Mouse (Mus musculus): ENCODE data around the gene Ly9.

Ly9 gene

DNA sequence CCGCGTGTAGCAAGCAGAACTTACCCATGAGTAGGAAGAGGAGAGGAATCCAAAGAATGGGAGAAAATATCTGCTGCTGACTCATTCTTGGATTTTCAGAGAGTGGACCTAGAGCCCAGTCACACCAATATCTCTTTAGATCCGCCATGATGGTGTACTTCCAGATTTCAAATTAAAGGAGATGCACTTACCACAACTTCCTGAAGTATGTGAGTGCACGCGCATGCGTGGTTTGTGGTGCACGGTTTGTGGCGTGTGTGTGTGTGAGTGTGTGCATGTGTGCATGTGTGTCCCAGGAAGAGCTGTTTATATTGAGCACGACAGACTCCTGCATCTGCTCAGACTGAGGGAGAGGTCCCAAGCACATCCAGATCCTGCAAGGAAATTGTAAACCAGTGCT, at the start of gene Ly9:
Gene Ly9, minus strand, starts transcription at position 235 of the 400 bp plus-strand sequence.
- DNase-seq (ENCODE audit: low spot score), result no peak

DNA sequence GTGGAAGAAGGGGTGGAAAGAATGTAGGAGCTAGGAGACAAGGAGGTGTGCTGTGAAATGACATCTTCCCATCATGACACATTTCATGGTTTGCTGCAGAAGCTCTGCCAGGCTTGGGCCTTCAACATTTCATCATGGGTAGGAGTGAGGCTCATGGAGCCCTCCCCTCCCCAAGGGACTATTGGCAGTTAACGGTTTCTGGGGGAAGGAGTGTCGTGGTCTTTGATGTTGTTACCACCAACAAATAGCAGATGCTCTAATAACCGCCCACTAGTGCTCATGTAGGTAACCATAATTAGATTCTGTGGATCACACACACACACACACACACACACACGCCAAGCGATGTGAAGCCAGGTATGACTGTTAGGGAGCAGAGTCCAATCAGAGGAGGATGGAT, 45.5 kb upstream of the Ly9 start, which contains the start of gene Slamf7:
Gene Slamf7, minus strand, starts transcription at position 302 of the 400 bp plus-strand sequence.
- no peak for DNase-seq (ENCODE audit: low spot score)

DNA sequence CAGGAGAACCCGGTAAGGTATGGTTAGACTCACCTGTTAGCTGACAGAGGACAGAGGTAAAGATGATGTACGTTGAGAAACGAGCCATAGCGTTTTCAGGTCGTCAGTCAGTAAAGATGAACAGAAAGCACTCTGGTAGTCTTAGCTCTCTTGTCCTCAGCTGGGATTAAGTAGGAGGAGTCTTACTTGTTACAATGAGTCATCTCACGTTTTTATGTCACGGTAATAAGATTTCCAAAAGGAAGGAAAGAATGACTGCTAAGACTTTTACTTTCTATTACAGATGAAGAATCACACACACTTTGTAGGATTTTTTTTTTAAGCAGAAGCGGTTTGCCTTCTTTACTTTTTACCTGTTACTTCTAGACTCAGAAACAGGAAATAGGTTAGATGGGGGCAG, 41.6 kb upstream of the Ly9 start:
- DNase-seq (ENCODE audit: low spot score), result no peak

DNA sequence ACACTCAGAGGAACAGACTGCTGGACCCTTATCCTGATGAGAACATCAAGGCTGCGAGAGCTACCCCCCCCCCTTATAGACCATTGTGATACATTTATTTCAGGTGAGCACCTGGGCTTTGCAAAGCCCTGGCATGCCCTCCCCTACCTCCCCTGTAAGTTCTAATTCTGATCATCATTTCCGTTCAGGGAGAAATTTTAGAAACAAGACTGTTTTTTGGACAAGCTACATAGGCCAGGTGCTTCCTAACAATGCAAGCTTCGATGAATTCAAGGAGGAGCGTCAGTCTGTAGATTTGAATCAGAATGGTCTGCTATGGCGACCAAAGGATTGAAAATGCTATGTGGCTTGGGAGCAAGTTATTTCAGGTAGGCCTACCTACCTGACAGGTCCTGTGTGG, 40.5 kb upstream of the Ly9 start:
- no peak for DNase-seq (ENCODE audit: low spot score)

DNA sequence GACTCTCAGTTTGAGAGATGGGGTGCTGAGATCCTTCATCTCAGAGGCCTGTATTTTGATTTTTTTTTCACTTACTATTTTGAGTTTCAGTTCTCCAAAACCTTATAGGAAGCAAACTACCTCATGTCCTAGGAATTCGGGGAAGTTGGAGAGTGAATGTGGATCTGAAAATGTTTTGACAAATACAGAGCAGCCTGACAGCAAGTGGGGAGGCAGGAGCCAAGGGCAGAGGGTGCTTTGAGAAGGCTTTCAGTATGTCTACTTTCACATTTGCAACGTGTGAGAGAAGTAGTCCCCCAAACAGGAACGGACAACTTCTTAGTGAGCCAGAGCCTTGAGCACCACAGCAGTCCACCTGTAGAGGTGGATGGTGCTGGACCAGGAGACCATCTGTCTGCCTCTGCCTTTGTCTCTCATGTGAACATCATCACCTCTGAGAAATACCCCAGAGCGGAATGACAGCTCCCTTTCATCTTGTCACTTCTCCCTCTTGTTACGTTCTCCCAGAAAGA, 39.3 kb upstream of the Ly9 start:
- DNase-seq (ENCODE audit: low spot score), result no peak

DNA sequence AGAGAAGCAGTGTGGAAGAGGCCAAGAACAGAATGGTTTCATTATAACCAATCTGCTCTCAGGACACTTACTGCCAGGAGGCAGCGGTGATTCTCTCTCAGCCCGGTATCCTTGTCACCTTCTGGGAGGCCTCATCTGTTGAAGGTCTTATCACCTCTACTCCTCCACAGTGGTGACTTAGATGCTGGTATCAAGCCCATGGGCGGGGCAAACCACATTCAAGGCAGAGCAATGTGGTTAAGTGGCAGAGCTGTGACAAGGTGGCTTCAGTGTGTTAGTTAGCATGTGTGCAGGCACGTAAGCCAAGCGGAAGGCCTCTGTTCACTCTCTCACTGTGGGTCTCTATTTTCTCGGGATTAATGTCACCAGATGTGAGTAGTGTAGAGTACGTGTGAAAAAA, 36.4 kb upstream of the Ly9 start:
- DNase-seq (ENCODE audit: low spot score), result no peak

DNA sequence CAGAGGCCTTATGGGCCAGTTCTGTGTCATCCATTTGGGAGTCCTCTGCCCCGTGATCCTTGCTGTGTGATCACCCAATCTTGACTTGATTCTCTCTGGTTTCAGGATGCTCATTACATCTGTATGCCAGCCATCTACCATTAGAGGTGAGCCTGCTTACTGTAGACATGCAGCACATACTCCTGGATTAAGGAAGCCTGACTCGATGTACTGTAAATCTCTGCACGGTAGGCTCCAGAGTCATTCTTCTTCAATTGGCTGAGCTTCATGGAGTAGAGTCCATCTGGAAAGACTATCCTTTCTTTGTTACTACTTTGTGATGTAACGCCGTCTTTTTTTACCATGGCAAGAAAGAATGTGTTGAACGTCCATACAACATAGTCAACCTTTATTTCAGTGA, 33.6 kb upstream of the Ly9 start:
- no peak for DNase-seq (ENCODE audit: low spot score)

DNA sequence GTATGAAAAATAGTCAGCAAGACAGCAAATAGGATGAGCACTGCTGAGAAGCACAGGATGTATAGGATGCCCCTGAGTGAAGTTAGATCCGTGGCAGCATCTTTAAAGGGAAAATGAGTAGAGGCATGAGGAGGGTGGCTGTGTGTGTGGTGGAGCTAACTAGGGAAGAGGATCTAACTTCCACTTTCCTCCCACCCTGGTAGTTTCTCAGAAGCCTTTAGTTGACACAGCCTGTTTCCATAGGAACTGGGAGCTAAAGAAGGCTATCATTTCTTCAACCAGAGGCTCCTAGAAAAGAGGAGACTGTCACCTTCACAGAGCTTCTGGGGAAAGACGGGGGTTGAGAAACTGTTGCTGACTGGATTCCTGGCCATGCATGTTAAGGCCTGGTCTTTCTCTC, 31.5 kb upstream of the Ly9 start:
- no peak for DNase-seq (ENCODE audit: low spot score)

DNA sequence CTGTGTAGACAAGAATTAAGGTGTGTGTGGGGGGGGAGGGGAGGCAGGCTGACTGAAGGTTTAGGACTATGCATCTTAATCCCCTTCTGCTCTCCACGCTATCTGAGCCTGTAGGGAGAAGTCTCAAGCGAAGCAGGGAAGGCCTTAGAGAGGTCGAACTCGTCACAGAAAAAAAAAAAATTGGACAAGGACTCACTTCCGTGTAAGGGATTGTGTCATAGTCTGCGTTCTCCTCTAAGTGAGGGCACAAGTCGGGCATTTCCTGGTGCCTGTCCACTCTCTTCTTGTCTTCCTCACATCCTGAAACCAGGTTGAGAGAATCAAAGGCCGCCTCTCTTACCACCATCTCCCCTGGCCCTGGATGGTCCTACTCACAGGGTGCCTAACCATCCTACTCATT, 29.9 kb upstream of the Ly9 start:
- no peak for DNase-seq (ENCODE audit: low spot score)

DNA sequence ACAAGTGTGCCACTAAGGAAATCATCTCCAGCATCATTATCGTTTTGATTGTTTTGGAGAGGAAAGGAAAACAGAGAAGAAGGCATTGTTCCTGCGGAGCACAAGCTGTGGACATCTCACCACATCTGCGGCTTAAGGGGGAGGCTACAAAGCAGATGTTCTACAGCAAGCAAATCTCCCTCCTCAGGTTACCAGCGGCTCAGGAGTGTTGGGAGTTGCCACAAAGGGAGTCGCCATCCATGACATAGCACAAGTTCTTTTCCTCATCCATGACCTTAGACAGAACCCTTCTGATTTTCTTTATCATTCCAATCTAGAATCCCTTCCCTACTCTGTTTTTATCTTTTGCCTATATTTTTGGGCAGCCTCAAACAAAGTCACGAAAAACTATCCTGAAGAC, 28.5 kb upstream of the Ly9 start:
- DNase-seq (ENCODE audit: low spot score), result no peak

DNA sequence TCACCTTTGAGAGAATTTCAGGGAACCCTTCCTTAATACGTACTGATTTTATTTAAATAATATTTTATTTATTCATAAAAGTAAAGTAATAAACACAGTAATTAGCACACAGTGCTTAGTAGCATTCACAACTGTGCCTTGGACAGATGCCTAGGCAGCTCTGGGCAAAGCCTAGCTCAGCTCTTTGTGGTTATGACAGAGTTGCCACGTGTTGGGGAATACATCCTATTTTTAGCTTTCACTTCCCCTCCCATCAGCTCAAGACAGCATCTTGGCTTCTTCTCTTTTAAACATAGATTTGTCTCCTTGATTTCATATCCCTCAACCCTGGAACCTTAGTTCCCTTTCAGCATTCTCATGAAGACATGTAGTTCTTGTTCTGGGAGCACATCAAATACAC, 24.2 kb upstream of the Ly9 start:
- no peak for DNase-seq (ENCODE audit: low spot score)

DNA sequence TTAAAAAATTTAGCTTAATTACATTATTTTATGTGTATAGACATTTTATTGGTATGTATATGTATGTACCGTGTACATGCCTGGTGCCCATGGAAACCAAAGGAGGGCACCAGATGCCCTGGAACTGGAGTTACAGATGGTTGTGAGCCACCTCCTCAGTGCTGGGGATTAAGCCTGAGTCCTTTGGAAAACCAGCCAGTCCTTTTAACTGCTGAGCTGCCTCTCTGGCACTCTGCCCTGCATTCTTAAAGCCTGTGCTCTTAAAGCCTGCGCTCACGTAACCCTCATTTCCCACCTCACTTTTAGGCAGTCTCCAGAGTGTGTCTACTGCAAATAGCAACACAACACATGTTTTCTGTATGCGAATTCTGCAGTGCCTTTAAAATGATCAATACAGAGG, 23.7 kb upstream of the Ly9 start:
- DNase-seq (ENCODE audit: low spot score), result no peak

DNA sequence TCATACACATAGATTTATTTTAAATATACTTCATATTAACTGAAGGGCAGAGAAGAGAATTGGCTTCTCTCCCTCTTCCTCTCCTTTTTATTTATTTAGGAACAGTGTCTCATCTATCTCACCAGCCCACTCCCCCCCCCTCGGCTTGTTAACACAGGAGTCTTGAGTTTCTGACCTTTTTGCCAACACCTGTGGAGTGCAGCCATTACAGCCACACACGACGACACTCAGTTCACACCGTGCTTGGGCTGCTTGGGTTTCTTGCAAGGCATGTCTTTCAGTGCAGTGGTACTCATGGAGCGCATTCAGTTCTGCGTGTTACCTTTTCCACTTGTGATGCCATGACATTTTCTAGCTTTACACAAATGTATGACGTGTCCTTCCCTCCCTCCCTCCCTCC, 22.8 kb upstream of the Ly9 start:
- DNase-seq (ENCODE audit: low spot score), result no peak

DNA sequence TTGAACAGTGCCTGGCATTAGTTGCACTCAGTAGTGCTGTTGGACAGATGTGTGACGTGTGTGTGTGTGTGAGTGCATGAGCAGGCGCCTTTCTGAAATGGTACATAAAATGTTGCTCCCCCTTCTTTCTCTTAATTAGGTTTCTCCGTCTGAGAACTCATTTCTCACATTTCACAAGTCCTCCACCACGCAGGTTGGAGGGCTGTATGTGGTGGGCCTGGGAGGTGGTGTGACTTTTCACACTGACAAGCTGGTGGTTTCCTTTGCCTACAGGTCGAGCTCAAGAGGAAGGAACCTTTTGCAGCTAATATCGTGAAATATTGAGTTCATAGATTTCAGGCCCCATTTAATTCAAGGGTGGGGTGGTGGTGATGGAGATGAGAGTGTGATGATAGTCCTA, 22.0 kb upstream of the Ly9 start:
- DNase-seq (ENCODE audit: low spot score), result no peak

DNA sequence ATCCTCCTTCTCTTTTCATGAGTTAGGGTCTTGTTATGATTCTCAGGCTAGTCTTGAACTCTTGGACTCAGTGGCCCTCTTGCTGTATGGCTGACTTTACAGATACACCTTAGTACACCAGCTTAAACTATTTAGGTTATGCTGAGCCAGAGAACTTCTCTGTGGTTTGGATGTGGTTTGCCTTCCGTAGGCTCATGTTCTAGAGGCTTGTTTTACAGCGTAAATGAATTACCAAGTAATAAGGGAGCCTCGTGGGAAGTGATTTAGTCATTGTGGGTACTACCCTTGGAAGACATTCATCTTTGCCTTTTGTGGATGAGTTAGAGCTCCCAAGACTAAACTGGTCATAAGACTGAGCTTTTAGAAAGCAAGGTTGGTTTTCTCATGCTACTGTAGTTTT, 20.6 kb upstream of the Ly9 start:
- DNase-seq (ENCODE audit: low spot score), result no peak

DNA sequence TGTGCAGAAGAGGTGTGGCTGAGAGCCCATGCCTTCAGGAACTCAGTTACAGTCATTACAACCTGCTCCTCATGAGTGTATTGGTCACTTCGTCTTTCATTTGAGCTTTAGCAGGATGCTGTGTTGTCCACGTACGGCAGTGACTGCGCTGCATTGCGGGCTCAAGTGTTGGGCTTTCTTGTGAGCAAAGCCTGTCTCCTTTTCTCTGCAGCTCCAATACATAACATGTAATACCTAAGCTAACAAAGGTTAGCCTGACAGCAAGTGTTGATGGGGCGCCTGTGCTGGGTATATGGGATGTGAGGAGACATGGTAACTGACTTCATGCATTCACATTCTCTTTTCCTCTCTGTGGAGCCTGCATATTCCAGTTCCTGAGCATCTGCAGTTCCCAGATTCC, 12.9 kb upstream of the Ly9 start:
- no peak for DNase-seq (ENCODE audit: low spot score)

DNA sequence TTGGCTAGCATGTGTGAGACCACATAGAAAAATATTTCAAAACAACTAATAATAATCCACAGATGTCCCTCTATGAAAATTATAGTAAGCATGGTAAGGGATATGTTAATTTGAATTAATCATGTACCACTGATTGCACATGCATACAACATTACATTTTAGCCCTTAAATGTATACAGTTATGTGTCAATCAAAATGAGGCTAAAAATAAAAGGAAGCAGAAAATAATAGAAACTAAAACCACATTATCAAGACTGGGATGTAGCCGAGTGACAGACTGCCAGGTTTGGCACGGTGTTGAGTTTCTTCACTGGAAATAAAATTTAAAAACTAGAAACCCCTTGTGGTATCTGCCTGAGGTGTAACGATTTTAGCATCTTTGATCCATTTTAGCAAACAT, 12.4 kb upstream of the Ly9 start:
- no peak for DNase-seq (ENCODE audit: low spot score)

DNA sequence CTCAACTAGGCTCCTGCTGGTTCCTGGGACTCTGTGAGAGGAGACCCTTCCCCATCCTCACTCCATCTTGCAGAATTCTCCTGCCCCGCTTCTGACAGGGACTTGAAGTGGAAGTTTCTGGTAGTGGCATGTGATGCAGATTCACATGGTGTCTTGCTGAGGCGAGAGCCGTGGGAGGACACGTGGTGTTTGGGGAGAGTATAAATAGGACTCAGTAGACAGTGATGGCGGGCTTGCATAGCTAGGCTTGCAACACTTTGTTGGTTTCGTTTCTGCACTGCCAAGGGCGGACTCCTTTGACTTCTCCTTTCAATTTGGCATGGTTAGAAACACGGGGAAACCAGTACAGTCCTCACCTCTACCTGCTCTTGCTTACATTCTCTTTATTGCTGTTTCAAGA, 11.8 kb upstream of the Ly9 start:
- DNase-seq (ENCODE audit: low spot score), result no peak

DNA sequence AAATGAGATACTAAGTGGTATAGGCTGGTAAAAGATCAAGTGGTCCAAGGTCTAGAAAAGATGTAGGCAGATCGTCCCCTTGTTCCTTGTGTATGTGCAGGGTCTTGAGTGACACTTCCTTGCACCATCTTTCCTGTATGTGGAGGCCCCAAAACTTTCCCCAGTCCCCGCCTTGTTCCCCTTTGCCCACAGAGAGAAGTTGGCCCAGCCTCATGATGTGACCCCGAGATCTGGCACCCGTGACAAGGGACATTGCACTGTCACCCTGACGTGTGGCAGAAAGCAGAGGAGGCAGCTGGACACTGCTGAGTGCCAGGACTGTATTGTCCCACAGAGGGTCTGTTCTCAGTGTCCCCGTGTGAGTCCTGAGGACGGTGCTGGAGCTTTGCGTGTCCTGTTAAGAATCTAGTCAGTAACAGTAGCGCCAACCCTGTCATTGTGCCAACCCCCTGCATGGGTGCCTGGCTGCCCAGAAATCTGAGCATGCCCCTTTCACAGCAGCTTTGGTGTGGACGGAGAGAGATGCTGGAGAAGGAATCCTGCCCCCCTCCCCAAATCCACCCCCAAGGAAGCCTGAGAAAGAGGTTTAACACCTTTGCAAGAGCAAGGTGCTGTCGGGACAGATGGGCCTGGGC, 9.8 kb upstream of the Ly9 start:
- no peak for DNase-seq (ENCODE audit: low spot score)

DNA sequence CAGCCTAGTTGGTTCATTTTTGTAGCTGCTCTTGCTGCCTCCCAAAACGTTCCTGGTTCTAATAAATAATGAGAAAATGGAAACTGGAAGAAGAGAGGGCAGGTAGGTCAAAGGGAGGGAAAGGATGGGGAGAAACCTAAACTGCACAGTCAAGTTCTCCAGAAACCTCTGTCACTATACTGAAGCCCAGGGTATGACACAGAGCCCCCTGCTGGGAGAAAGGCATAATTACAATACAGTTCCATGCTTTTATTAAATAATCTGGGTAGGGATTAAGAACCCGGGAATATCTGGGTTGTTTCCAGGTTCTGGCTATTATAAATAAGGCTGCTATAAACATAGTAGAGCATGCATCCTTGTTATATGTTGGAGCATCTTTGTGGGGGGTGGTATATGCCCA, 6.8 kb upstream of the Ly9 start:
- DNase-seq (ENCODE audit: low spot score), result no peak

DNA sequence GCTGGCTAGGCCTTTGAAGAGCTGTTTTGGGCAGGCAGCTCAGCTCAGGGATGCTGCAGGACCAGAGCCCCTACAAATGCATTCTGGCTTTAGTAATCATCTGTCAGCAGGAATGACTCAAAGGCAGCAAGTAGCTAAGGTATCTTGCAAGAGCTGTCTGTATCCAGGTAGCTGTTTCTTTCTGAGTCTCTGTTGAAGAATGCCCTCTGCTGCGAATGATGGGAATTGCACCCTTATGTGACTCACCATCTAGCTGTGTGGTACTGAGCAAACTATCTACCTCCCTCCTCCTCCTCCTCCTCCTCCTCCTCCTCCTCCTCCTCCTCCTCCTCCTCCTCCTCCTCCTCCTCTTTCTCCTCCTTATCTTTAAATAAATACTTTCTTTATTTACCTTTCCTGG, 3.6 kb upstream of the Ly9 start:
- no peak for DNase-seq (ENCODE audit: low spot score)

DNA sequence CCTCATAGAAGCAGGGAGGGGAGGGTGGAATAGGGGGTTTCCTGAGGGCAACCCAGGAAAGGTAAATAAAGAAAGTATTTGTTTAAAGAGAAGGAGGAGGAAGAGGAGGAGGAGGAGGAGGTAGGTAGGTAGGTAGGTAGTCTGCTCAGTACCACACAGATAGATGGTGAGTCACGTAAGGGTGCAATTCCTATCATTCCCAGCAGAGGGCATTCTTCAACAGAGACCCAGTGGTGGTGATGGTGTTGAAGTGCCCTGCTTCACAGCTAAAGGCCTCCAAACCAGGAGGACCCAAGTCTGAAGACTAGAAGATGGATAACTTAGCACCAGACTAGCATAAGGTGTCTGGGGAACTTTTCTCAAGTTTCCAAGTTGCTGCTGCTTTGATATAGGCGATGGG, 2.8 kb upstream of the Ly9 start:
- no peak for DNase-seq (ENCODE audit: low spot score)

DNA sequence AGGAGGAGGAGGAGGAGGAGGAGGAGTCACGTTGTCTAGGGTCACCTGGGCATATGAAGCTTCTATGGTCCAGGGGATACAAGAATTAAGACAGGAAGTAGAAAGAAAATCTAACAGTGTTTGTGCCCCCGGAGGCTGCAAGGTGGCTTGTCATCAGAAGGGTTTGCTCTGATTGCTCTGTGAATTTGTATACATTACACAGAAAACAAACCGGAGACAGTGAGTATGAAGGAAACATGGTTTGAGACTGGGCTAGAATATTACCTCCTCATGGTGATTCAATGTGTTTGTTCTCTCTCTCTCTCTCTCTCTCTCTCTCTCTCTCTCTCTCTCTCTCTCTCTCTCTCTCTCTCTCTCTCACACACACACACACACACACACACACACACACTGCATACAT, 554 bp downstream of the Ly9 start:
- no peak for DNase-seq (ENCODE audit: low spot score)

DNA sequence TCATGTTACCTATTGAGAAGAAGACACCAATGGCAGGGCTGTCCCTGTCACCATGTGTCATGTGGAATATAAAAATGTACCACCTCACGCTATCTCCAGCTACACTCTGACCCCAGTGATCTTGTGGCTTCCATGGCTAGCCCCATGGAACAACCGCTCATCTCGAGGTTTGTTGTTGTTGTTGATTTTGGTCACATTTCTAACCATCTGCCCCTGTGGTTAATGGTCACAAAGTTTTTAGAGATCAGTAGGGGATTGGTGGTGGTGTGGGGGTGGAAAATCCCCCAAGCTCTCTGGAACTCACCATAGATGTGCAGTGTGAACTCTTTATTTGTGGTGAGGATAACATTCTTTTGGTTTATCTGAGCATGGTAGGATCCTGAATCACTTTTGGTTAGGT, 2.5 kb downstream of the Ly9 start:
- no peak for DNase-seq (ENCODE audit: low spot score)

DNA sequence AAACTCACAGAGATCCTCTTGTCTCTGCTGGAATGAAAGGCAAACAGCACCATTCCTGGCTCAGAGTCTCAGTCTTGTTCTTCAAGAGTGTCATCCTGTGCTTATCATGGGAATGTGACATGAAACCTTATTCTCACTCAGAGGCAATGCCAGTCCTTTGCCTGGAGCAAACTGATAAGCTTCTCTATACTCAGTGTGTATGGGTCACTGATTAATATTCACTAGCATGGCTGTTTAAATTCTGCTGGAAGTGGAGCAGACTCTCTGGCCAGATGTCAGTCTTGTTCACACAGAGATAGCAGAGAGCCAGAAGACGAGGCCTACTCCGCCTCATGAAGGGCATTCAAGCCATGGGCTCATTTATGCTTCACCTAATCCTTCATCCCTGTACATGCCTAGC, 22.6 kb downstream of the Ly9 start:
- DNase-seq (ENCODE audit: low spot score), result no peak
